Mouse (Mus musculus): ENCODE measurements around the gene Gm9046. TPM values are rescaled to one million over a fixed set of nuclear protein-coding genes. Genes with fewer than 3 reads are reported as not detected.
"Not testable (repeated sequence)": the region's sequence is repeated elsewhere in the genome, so short reads cannot be mapped to it uniquely, and the experiment has no call there.

Gm9046 gene
- total RNA-seq (2021): not detected
- long read RNA-seq, experiment 1: 0 reads
- long read RNA-seq, experiment 2: 0 reads

GRCm38 (mm10) chr10:118343155-118343554 lies at the start of gene Gm9046:
Gm9046 (minus strand) TSS chr10:118343255.
- not testable (repeated sequence) for DNase-seq

DNA sequence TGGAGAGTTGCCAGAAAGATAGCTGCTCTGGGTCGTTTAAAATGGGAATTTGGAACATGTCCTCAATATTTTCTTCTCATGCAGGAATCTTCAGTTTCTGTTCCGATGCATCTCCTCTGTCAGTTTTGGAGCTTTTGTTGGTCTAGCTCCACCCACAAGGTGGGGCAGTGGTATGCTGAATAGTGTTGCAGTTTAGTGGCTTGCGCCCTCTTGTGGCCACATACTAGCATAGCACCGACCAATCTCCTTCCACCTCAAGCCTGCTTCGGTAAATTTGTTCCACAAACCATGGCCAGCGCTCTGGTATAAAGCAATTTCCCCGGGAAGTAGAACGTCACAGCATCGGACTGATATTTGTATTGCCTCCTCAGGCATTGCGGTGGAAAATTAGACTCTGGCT lies 27.4 kb upstream of the Gm9046 start:
- DNase-seq: peak; percentile 77 to 84

- no peak for DNase-seq
Observed at GRCm38 (mm10) chr10:118369518-118369917, 26.5 kb upstream of the Gm9046 start.

DNA sequence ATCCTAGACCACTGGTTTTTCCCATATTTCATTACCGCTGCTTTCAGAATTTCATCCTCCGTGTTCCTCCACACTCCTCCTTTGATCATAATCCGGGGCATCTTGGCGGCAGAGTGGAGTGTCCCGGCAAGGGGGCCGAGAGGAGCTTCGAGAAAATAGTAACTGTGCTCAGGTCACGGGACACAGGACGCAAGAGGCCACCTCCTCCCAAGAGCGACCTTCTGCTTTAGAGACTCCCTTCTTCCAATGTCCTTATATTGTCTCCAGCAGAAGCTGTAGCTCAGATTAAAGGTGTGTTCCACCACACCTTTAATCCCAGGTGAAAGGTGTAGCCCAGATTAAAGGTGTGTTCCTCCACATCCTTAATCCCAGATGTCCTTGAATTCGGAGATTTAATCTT lies 10.9 kb upstream of the Gm9046 start, which contains the start of gene Gm9049:
TSS of gene Gm9049 (minus strand) at position 101 of the 400 bp plus-strand sequence.
- not testable (repeated sequence) for DNase-seq

DNA sequence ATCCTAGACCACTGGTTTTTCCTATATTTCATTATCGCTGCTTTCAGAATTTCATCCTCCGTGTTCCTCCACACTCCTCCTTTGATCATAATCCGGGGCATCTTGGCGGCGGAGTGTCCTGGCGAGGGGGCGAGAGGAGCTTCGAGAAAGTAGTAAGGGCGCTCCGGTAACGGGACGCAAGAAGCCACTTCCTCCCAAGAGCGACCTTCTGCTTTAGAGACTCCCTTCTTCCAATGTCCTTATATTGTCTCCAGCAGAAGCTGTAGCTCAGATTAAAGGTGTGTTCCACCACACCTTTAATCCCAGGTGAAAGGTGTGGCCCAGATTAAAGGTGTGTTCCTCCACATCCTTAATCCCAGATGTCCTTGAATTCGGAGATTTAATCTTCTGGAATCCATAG lies 5.5 kb upstream of the Gm9046 start, which contains the start of gene Gm9048:
TSS of gene Gm9048 (minus strand) at position 101 of the 400 bp plus-strand sequence.
- not testable (repeated sequence) for DNase-seq

DNA sequence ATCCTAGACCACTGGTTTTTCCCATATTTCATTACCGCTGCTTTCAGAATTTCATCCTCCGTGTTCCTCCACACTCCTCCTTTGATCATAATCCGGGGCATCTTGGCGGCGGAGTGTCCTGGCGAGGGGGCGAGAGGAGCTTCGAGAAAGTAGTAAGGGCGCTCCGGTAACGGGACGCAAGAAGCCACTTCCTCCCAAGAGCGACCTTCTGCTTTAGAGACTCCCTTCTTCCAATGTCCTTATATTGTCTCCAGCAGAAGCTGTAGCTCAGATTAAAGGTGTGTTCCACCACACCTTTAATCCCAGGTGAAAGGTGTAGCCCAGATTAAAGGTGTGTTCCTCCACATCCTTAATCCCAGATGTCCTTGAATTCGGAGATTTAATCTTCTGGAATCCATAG lies 5.3 kb downstream of the Gm9046 start, which contains the start of gene Gm9045:
TSS of gene Gm9045 (minus strand) at position 101 of the 400 bp plus-strand sequence.
- not testable (repeated sequence) for DNase-seq

- not testable (repeated sequence) for DNase-seq
Observed at GRCm38 (mm10) chr10:118332308-118332707, 10.7 kb downstream of the Gm9046 start, which contains the start of gene Gm9044. Gm9044 (minus strand) TSS chr10:118332408.

GRCm38 (mm10) chr10:118326869-118327268 lies 16.2 kb downstream of the Gm9046 start, which contains the start of gene Gm9040:
Gm9040 (minus strand) TSS chr10:118326969.
- not testable (repeated sequence) for DNase-seq

GRCm38 (mm10) chr10:118319024-118319423 lies 24.0 kb downstream of the Gm9046 start:
- DNase-seq: no peak

GRCm38 (mm10) chr10:118302133-118302532 lies 40.9 kb downstream of the Gm9046 start:
- DNase-seq: not testable (repeated sequence)

DNA sequence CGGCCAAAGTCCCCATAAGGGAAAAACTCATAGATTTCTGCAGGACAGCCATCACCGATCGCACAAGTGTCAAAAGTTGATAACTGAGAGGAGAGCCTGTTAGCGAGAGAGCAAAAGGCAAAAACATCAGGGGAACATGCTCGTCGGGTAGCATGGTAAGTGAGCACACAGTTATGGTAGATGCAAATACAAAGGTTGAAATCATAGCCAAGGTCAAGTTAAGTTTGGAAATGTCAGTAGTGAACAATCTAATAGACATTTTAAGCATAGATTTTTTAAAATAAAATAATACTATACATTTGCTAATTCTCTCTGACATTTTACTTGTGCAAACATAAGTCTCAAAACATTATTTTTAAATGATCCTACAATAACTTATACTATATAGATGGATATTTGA lies 48.1 kb downstream of the Gm9046 start, which contains the start of gene Iltifb:
TSS of gene Iltifb (minus strand) at position 101 of the 400 bp plus-strand sequence.
- DNase-seq: no peak

Other genes with a start within 250 kb of the Gm9046 start
- gene Mdm1, start 201.4 kb downstream of the Gm9046 start, total RNA-seq (2021): 10 to 100 TPM; 10.6 to 11.5 TPM
- not detected for gene Il22, start 138.3 kb downstream of the Gm9046 start, total RNA-seq (2021)
- under 1 TPM; 0.50 to 0.53 TPM for gene Gm32717, start 102.5 kb downstream of the Gm9046 start, total RNA-seq (2021)
- under 1 TPM; 0.50 to 0.53 TPM for gene Gm32802, start 84.6 kb downstream of the Gm9046 start, total RNA-seq (2021)
- not detected for gene Iltifb, start 48.2 kb downstream of the Gm9046 start, total RNA-seq (2021)
- gene Gm9040, start 16.3 kb downstream of the Gm9046 start, total RNA-seq (2021): not detected
- gene Gm9044, start 10.8 kb downstream of the Gm9046 start, total RNA-seq (2021): not detected
- not detected for gene Gm9045, start 5.4 kb downstream of the Gm9046 start, total RNA-seq (2021)
- not detected for gene Gm9048, start 5.4 kb upstream of the Gm9046 start, total RNA-seq (2021)
- not detected for gene Gm9049, start 10.8 kb upstream of the Gm9046 start, total RNA-seq (2021)
- gene Ifng, start 97.8 kb upstream of the Gm9046 start, total RNA-seq (2021): not detected

All from adrenal gland, postnatal 36 days (tissue).